ENCODE assay signal across 31 mouse cellular contexts in genomic region chr5:20231908-20232307, GRCm38 (mm10).
"Had no signal": no experiment of that assay in that cellular context is flagged by ENCODE, and none has a peak within 500 bp of the region (broad histone marks: within the 10 kb centered on the region; RNA-seq: fewer than 3 reads in every experiment).

No protein-coding gene starts in this region.

- H3K27ac ChIP-seq: limb, embryonic 10.5 days; limb, embryonic 12.5 days; limb, embryonic 13.5 days; limb, embryonic 15.5 days; liver, embryonic 12.5 days; liver, embryonic 13.5 days; liver, embryonic 14.5 days; liver, embryonic 15.5 days; lung, embryonic 15.5 days; macrophage; midbrain, embryonic 10.5 days; midbrain, embryonic 12.5 days; midbrain, embryonic 13.5 days; midbrain, embryonic 15.5 days; neural tube, embryonic 12.5 days; neural tube, embryonic 13.5 days had no signal

- H3K4me3 ChIP-seq: limb, embryonic 10.5 days; limb, embryonic 12.5 days; limb, embryonic 13.5 days; limb, embryonic 15.5 days; liver, embryonic 12.5 days; liver, embryonic 13.5 days; liver, embryonic 15.5 days; lung, embryonic 15.5 days; megakaryocyte, embryonic 14.5 days; midbrain, embryonic 10.5 days; midbrain, embryonic 12.5 days; midbrain, embryonic 13.5 days; midbrain, embryonic 15.5 days; myocyte; neural tube, embryonic 12.5 days; neural tube, embryonic 13.5 days had no signal

- DNase-seq: left cerebral cortex, postnatal 4 days; liver; liver, embryonic 13.5 days; liver, postnatal 0 days; lung, adult 18-20 months; lung, adult 2 months; lung, embryonic 14.5 days; lung, postnatal 10 days; lung, postnatal 14 days; lung, postnatal 36 days; lung, postnatal 4 days; midbrain, embryonic 14.5 days had no signal

- ATAC-seq: liver, embryonic 12.5 days; liver, postnatal 0 days; lung, postnatal 0 days; midbrain, embryonic 13.5 days; midbrain, embryonic 15.5 days; midbrain, embryonic 16.5 days had no signal
